Mouse (Mus musculus) spleen, adult 12 weeks (tissue): ENCODE data around the gene Abtb2.

Source experiments
- DNase-seq: peaks from one replicate; pipeline ENCODE4 v3.0.0; 2022; ENCODE audit warnings: low spot score

The Abtb2 gene

DNA sequence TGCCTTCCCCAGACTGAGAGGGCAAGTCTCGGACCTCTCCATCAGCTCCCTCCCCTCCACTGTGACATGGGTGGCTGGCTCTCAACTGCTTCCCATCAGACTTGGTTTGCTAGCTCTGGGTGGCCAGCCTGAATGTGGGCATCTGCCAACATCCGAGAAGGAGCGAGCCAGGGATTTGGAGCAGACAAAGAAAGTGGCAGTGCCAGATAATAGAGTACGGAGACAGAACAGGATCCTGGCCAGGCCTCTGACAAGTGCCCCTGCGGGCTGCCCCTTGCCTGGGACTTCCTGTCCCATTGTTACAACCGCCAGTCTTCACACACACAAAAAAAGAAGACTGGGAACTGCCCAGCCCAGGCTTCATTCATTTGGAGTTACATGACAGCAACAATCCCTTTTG lies 124.3 kb downstream of the Abtb2 start:
- no peak for DNase-seq

- no peak for DNase-seq
Measured at GRCm38 (mm10) chr2:103690828-103691227, 124.7 kb downstream of the Abtb2 start.

- no peak for DNase-seq
Measured at GRCm38 (mm10) chr2:103691278-103691677, 125.2 kb downstream of the Abtb2 start.

DNA sequence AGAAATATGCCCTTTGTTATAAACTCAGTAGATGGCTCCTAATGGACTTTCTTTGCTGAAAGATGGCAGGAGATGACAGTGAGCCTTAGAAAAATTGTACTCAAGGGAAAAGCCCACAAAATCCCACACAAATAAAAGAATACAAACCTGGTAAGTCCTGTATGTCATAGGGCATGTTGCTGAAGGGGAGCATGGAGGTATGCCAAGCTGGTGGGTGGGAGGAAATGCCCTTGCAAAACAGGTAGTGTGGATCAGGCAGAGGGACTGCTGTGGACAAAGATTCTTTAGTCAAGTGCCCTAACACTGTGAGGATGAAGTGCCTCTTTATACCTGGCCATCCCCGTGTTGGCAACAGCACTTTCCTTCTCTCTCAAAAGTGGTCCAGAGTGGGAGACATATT lies 126.7 kb downstream of the Abtb2 start:
- no peak for DNase-seq

GRCm38 (mm10) chr2:103694777-103695563 lies 128.9 kb downstream of the Abtb2 start:
- DNase-seq, result no peak

DNA sequence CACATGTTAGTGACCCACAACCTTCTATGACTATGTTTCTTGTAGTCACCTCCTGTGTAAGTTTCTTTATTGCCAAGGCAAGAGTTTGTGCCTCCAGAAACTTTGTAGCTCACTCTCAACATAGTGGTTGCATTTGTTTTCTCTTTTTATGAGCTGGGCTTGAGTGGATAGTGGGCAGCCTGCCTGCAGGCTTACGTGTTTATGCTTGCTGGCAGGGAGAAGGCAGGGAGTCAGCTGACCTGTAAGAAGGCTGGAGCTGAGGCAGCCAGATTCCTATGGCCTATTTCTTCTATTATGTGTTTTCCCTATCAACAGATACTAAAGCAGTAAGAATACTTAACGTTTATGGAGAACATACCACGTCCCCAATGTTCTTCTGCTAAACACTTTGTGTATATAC lies 130.1 kb downstream of the Abtb2 start:
- no peak for DNase-seq

DNA sequence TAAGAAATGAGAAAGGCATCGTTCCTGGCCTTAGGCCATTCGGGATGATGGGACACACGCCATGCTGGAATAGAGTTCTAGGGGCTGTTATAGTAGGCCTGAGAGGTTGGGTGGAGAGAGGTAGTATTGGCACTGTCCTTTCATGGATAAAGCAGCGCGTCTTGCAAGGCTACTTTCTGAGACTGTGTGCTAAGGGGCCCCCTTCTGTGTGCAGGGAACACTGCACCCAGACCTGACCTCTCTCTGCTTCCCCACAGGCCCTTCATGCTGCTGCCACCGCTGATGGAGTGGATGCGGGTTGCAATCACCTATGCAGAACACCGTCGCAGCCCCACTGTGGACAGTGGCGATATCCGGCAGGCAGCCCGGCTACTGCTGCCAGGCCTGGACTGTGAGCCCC lies 134.4 kb downstream of the Abtb2 start:
- DNase-seq, result no peak

- DNase-seq, result no peak
Measured at GRCm38 (mm10) chr2:103703336-103703735, 137.2 kb downstream of the Abtb2 start.

- DNase-seq, result no peak
Measured at GRCm38 (mm10) chr2:103703865-103704264, 137.8 kb downstream of the Abtb2 start.

DNA sequence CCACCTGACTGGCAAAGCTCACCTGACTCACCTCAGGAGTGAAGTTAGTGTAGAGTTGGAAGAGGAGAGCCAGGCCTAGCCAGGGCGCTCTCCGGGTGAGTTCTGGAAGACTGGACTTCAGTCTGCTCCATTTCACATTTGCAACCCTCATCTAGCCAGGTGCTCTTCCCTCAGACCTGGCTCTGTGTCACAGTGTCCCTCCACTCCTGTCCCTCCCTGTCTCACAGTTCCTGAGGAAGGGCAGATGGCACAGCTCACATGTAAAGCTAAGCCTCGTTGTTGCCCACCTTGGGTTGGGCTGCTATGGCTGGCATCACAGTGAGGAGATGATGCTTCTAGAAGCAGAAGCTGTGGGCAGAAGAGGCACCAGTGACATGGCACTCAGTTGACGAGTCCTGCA lies 139.7 kb downstream of the Abtb2 start:
- DNase-seq, result no peak

- DNase-seq, result peak; percentile 43
Measured at GRCm38 (mm10) chr2:103706226-103706625, 140.1 kb downstream of the Abtb2 start.

DNA sequence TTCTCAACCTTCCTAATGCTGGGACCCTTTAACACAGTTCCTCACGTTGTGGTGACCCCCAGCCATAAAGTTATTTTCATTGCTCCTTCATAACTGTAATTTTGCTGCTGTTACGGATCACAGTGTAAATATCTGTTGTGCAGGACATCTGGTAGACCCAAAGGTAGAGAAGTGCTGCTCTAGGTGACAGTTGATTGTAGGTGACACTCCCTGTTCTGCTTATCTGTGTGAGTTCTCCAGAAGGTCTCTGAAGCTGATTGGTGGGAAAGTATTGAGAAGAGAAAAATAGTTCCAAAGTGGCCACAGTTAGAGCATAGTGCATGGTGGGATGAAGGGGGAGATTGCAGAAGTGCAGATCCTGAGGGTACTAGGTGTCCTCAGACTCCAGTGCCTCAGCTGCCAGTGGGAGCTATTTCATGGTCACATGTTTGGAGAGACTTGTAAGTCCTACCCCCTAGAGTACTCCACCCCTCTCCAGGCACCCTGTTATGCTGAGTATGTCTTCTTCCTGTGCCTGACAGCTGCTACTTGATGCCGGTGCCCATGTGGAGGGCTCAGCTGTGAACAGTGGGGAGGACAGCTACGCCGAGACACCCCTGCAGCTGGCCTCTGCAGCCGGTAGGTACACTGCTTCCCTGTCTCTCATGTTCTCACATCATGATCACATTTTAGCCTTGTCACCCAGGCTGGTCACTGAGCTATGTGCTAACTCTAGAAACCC lies 141.1 kb downstream of the Abtb2 start:
- no peak for DNase-seq

DNA sequence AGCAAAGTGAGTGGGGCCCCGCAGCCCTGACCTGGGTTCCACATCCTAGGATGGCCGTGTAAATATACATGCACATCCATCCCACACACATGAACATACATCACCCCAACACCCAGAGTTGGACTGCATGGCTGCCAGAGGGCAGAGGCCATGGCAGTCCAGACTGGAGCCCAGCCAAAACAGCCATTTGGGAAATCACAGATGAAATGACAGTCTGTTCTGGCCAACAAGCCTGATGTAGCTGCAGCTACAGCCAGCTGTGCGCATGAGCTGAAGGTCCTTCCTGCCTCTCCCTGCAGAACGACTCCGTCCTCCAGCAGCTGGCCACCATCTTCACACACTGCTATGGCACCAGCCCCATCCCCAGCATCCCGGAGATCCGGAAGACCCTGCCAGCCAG lies 144.7 kb downstream of the Abtb2 start:
- DNase-seq, result no peak

- DNase-seq, result no peak
Measured at GRCm38 (mm10) chr2:103713831-103714230, 147.7 kb downstream of the Abtb2 start.

GRCm38 (mm10) chr2:103714412-103714811 lies 148.3 kb downstream of the Abtb2 start:
- DNase-seq, result no peak

DNA sequence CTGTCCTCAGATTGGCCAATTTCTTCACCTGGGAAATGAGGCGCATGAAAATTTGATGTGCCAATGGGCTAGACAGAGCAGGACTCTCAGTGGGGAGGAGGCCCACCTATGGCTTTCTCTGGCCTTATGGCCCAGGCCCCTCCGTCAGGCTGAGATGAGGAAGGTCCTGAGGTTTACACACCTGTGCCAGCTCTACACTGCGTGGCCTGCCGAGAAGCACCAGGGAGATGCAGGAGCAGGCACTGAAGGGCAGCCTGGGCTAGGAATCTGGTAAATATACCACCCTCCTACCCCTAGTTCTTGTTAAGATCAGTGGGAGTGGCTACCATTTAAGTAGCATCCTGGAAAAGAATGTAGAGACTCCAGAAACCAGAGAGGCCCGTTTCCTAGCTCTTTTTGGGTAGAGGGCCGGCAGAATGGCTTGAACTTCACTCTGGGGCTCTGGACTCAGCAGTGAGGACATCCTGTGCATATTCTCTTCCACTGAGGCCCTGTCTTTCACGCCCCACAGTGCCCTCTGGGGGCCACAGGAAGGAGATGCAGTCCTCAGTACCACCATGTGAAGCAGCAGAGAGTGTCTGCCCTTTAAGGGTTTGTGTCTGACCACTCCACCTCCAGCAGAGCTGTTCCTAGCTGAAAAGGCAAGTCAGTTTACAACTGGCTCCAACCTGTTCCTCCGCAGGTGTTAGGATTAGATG lies 152.6 kb downstream of the Abtb2 start:
- peak; percentile 35 for DNase-seq

DNA sequence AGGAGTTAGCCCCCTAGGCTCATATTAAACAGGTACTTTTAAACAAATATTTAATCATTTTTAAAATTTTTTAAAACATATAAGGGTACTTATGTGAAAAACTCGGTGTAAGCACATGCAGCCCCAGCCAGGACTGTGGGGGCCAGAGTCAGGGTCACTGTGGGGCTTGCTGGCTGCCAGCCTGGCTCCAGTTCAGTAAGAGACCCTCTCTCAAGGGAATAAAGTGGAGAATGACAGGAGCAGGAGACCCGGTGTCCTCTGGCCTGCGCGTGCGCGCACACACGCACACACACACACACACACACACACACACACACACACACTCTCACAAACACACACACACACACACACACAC lies 153.2 kb downstream of the Abtb2 start:
- no peak for DNase-seq

DNA sequence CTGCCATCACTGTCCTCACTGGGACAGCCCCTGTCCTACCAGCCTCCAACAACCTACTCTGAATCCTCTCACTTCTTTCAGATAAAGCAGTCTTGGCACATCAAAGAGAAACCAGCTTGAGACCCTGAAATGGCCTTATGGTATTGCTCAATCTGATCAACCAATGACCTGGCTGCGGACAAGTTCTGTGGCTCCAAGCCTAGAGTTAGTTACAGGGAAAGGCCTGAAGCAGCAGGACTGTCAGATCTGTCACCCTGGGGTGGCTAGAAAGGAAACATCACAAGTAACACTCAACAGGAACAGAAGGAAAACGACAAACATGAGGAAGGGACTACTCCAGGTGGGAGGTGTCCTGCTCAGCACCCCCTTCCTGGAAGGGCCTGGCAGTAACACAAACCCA lies 158.4 kb downstream of the Abtb2 start:
- no peak for DNase-seq

DNA sequence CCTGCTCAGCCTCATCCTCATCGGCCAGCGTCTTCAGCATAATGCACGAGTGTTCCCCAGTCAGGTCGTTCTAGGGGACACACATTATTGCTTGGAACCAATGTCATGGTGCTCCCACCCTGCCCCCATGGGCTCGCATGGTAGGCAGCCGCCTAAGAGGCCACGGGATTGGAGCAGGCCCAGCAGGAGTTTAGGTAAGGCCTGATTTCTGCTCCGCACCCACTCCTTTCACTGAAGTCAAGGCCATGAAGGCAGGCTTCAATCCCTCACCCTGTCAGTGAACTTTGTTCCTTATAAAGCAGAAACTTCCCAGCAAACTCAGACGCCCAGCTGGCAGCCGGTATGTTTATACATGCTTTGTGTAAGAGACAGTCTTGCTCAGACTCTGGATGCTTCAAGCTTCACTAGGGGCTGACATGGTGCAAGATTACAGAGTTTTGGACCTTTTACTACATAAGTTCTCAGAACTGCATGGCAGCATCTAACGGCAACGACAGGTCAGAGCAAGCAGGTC lies 162.0 kb downstream of the Abtb2 start:
- DNase-seq, result no peak

DNA sequence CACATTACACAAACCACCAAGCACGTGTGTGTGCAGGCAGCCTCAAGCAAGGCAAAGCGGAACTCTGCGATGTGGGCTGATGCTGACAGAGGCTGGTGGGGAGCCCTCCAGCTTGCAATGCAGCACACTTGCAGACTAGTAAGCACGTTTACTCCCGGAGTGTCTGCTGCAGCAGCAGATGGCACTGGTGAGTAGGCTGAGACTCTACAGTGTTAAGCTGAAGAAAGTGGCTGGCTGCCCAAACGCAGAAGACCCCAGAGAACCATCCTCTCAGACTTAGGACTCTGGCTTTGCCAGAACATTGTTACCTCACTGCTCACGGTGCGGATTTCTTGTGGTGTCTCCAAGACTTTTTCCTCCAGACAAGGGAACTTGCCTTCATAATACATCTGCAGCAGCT lies 164.9 kb downstream of the Abtb2 start:
- no peak for DNase-seq

DNA sequence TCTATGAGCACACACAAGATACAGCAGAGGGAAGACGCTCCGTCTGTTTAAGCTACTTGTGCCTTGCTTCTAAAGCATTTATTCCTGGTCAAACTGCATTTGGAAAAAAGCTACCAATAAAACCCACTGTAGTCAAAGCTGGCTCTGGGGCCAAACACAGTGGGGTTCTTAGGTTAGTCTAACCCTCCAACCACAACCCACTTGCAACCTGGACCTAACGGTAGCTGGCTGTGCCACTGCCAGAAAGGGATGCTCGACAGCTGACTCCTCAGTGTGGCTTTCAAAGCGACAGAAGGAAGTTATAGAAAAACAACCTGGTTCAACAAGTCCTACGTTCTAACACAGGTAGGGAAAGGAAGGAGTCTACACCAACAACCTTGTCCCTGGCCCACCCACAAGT lies 165.3 kb downstream of the Abtb2 start:
- DNase-seq, result no peak

DNA sequence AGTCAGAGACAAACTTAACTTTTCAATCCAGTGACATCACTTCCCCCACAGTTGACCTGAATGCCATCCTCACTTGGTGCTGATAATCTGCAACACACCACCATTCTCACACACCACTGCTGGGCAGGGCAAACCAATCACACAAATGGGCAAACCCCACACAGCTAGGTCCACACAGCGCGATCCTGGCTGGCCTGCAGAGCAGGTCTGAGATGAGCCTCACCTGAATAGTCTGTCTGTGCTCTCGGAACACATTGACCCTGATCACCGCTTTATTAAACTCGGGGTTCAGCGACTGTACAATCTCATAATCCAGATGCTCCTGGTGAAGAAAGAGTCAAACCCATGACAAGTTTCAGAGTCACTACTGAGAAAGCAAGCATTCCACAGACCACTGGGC lies 176.7 kb downstream of the Abtb2 start:
- no peak for DNase-seq

- DNase-seq, result no peak
Measured at GRCm38 (mm10) chr2:103743536-103743935, 177.4 kb downstream of the Abtb2 start.
